Mouse (Mus musculus) spleen, adult 2 months (tissue): Measurements from ENCODE around the gene Zdbf2. TPM values are rescaled to one million over a fixed set of nuclear protein-coding genes. Genes with fewer than 3 reads are reported as not detected.

Experiments used
- DNase-seq, 2 experiments: peaks; one replicate each; pipeline versions ENCODE4 v3.0.0 to v3.0.0-alpha.2; 2012 to 2021; ENCODE audit warnings: low spot score in 2 of 2, low read depth in 1 of 2
- H3K27ac ChIP-seq: fragments of 200-500 bp; 2 replicates; pipeline ENCODE4 v1.5.1; 2012; ENCODE audit warnings: low read length, inconsistent platforms; ENCODE audit not compliant: insufficient read depth
- H3K27me3 ChIP-seq: fragments of 200-500 bp; 2 replicates; pipeline ENCODE4 v1.6.1; 2012; ENCODE audit warnings: mild to moderate bottlenecking, moderate library complexity, low read length, inconsistent platforms; ENCODE audit not compliant: control insufficient read depth, insufficient read depth
- H3K36me3 ChIP-seq: fragments of 200-500 bp; 2 replicates; pipeline ENCODE4 v1.6.1; 2012; ENCODE audit warnings: mild to moderate bottlenecking, low read length, inconsistent platforms; ENCODE audit not compliant: control insufficient read depth, insufficient read depth
- H3K4me1 ChIP-seq: fragments of 200-500 bp; 2 replicates; pipeline ENCODE4 v1.6.1; 2011; ENCODE audit warnings: inconsistent platforms; ENCODE audit not compliant: control insufficient read depth, insufficient read depth, insufficient read length
- H3K4me3 ChIP-seq: fragments of 200-500 bp; 2 replicates; pipeline ENCODE4 v1.5.1; 2011; ENCODE audit warnings: mild to moderate bottlenecking, inconsistent platforms; ENCODE audit not compliant: insufficient read depth, insufficient read length; ENCODE audit errors: extremely low read depth
- CTCF ChIP-seq: fragments of 200-500 bp; IDR thresholded peaks from 2 replicates; pipeline ENCODE4 v1.5.1; 2011; ENCODE audit warnings: mild to moderate bottlenecking, inconsistent platforms; ENCODE audit not compliant: insufficient read depth, insufficient read length, insufficient replicate concordance; ENCODE audit errors: extremely low read depth
- POLR2A ChIP-seq: fragments of 200-500 bp; IDR thresholded peaks from 2 replicates; pipeline ENCODE4 v1.6.1; 2011; ENCODE audit warnings: low read depth, low read length, inconsistent platforms
- WGBS: fragments of 180-500 bp; shearing (Covaris S2); methylation state at CpG from one replicate; pipeline ENCODE4 v1.1.7; 2018; 5-methylcytosine and 5-hydroxymethylcytosine counted together
- polyA plus RNA-seq: library from polyadenylated mRNA; depleted of rRNA; stranded (reverse); fragments of >200 nt; gene quantifications from 2 replicates; pipeline ENCODE4 v1.2.3, GENCODE M21; 2012

Zdbf2 gene
- polyA plus RNA-seq, 1 experiment, result under 0.01 TPM

DNA sequence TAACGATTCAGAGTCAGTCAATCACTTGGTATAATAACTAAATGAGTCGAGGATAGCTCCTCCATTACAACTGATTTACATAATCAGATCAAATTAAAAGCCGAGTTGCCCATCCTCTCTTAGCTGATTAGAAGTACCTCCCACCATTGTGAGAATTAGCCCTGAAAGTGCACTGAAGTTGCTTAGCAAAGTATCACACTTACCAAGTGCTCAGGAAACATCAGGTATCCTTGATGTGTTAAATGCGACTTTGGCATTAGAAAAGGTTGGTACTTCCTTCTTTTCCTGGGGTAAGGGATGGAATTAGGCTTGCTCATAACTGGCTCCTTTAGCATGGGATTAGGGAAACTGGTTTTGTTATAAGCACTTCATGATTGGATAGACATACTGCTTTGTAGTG lies 29.2 kb upstream of the Zdbf2 start:
- H3K4me3 ChIP-seq, result no peak overlapping the region
- H3K27ac ChIP-seq, result no peak overlapping the region
- no peaks in the 10 kb centered on the region for H3K4me1 ChIP-seq
- no peaks in the 10 kb centered on the region for H3K36me3 ChIP-seq
- WGBS, result 61% methylated on average over 4 of the region's 4 CpGs
- no peak for TF ChIP-seq POLR2A
- TF ChIP-seq CTCF, result no peak
- DNase-seq, result no peak
- H3K27me3 ChIP-seq, result peaks cover 10% of the 10 kb centered on the region

- peaks cover 18% of the 10 kb centered on the region for H3K27me3 ChIP-seq
- DNase-seq, result no peak
- no peaks in the 10 kb centered on the region for H3K4me1 ChIP-seq
- H3K36me3 ChIP-seq, result no peaks in the 10 kb centered on the region
- WGBS, result 8% methylated on average over 16 of the region's 16 CpGs
- H3K4me3 ChIP-seq, result no peak overlapping the region
- TF ChIP-seq POLR2A, result no peak
- TF ChIP-seq CTCF, result no peak
- no peak overlapping the region for H3K27ac ChIP-seq
These were observed 26.1 kb upstream of the Zdbf2 start for GRCm38 (mm10) chr1:63246862-63247521.

- TF ChIP-seq POLR2A (no peak), CTCF (no peak)
- H3K36me3 ChIP-seq, result no peaks in the 10 kb centered on the region
- H3K27me3 ChIP-seq, result peaks cover 18% of the 10 kb centered on the region
- no peak overlapping the region for H3K27ac ChIP-seq
- H3K4me3 ChIP-seq, result no peak overlapping the region
- DNase-seq, result no peak
- 6% methylated on average over 18 of the region's 18 CpGs for WGBS
- H3K4me1 ChIP-seq, result no peaks in the 10 kb centered on the region
These were observed 25.2 kb upstream of the Zdbf2 start for GRCm38 (mm10) chr1:63247831-63248359.

- no peak overlapping the region for H3K27ac ChIP-seq
- no peaks in the 10 kb centered on the region for H3K36me3 ChIP-seq
- no peaks in the 10 kb centered on the region for H3K4me1 ChIP-seq
- no peak for DNase-seq
- TF ChIP-seq CTCF, result no peak
- TF ChIP-seq POLR2A, result no peak
- no peak overlapping the region for H3K4me3 ChIP-seq
- H3K27me3 ChIP-seq, result peaks cover 18% of the 10 kb centered on the region
- WGBS, result 8% methylated on average over 43 of the region's 44 CpGs
These were observed 24.7 kb upstream of the Zdbf2 start for GRCm38 (mm10) chr1:63248360-63248851.

DNA sequence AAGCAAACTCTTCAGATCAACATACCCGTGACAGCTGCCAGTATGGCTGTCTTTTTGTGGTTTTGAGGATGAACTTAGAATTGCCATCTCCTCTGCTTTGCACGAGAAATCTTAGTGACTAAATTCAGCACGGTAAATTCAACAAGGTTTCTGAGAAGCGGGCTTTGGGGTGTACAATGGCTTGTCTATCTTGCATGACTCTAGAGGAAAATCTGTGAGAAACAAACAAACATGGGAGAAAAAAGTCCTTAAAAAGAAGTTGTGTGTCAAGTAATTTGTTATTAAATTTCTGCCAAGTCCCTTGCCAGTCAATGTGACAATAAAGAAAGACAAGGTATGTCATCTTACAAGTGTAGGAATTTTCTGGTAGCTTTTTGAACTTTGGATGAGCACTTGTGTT lies 23.8 kb upstream of the Zdbf2 start:
- no peaks in the 10 kb centered on the region for H3K36me3 ChIP-seq
- peaks cover 21% of the 10 kb centered on the region for H3K27me3 ChIP-seq
- no peaks in the 10 kb centered on the region for H3K4me1 ChIP-seq
- H3K27ac ChIP-seq, result no peak overlapping the region
- DNase-seq, result no peak
- WGBS, result 51% methylated on average over 4 of the region's 4 CpGs
- no peak overlapping the region for H3K4me3 ChIP-seq
- no peak for TF ChIP-seq POLR2A
- TF ChIP-seq CTCF, result no peak

DNA sequence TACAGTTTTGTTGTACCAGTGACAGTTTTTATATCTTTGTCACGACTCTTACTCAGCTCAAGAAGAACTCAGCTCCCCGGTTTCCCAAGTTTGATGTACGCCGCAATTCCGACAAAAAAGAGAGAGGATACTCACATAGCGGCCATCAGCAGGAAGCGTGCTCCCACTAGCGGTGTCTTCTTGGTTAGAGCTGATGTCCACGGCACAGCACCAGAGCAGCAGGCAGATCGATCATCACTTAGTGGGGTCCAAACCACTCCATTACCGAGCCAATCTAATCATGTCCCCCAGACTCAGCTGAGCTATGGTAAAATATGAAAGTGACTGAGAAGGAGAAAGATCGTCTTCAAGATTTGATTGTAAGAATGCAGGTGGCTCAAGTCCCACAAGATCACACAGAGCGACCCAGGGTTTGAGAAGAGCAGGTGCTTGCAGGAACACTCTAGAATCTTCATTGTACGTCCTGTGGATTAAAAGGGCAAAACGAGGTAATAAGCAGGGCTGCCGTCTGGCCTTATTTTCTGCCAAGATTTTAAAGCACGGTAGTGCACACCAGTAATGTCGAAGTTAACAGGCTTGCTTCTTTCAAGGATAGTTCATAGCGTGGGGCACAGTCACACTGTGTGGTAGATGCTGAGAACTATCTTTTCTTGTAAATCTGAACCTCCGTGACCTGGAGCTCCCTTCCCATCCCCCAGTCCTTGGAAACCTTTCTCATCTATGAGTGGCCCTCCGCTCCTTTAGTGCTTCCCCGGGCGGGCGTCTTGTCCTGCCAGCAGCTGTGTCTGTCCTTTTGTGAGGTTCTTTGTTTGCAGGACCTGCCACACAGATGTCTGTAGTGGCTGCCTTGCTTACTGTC lies 20.5 kb upstream of the Zdbf2 start:
- Histone ChIP-seq H3K4me3 (no peak overlapping the region), H3K27me3 (peaks cover 20% of the 10 kb centered on the region), H3K4me1 (no peaks in the 10 kb centered on the region), H3K36me3 (no peaks in the 10 kb centered on the region), H3K27ac (no peak overlapping the region)
- DNase-seq, result no peak
- no peak for TF ChIP-seq CTCF
- no peak for TF ChIP-seq POLR2A
- WGBS, result 46% methylated on average over 24 of the region's 24 CpGs
